Mouse (Mus musculus) urinary bladder, adult 2 months (tissue): ENCODE measurements around the gene Olfr1393. TPM values are rescaled to one million over a fixed set of nuclear protein-coding genes. Genes with fewer than 3 reads are reported as not detected.
"Not testable (repeated sequence)": the region's sequence is repeated elsewhere in the genome, so short reads cannot be mapped to it uniquely, and the experiment has no call there.

Experiments used
- DNase-seq: peaks from one replicate; pipeline ENCODE4 v3.0.0; 2022; ENCODE audit warnings: low spot score
- polyA plus RNA-seq: library from polyadenylated mRNA; depleted of rRNA; stranded (reverse); fragments of >200 nt; gene quantifications from 2 replicates; pipeline ENCODE4 v1.2.3, GENCODE M21; 2012

Gene Olfr1393
- polyA plus RNA-seq, 1 experiment = 0.12 TPM

- DNase-seq = peak; percentile 92
These were observed 27.4 kb upstream of the Olfr1393 start for GRCm38 (mm10) chr11:49250422-49251379.

- no peak for DNase-seq
These were observed 26.7 kb upstream of the Olfr1393 start for GRCm38 (mm10) chr11:49251380-49251761.

- no peak for DNase-seq
These were observed 26.1 kb upstream of the Olfr1393 start for GRCm38 (mm10) chr11:49252048-49252447.

- DNase-seq = no peak
These were observed 25.1 kb upstream of the Olfr1393 start for GRCm38 (mm10) chr11:49253035-49253434.

GRCm38 (mm10) chr11:49259296-49259695 is 18.8 kb upstream of the Olfr1393 start:
- no peak for DNase-seq

- DNase-seq = no peak
These were observed 18.3 kb upstream of the Olfr1393 start for GRCm38 (mm10) chr11:49259829-49260228.

- DNase-seq = no peak
These were observed 17.3 kb upstream of the Olfr1393 start for GRCm38 (mm10) chr11:49260598-49261312.

- DNase-seq = no peak
These were observed 16.7 kb upstream of the Olfr1393 start for GRCm38 (mm10) chr11:49261313-49261855.

- DNase-seq = no peak
These were observed 15.8 kb upstream of the Olfr1393 start for GRCm38 (mm10) chr11:49262286-49262685.

GRCm38 (mm10) chr11:49263149-49263548 is 15.0 kb upstream of the Olfr1393 start:
- DNase-seq = no peak

GRCm38 (mm10) chr11:49264081-49264480 is 14.0 kb upstream of the Olfr1393 start:
- DNase-seq = no peak

GRCm38 (mm10) chr11:49264622-49265021 is 13.5 kb upstream of the Olfr1393 start:
- DNase-seq = no peak

GRCm38 (mm10) chr11:49265101-49265500 is 13.0 kb upstream of the Olfr1393 start:
- DNase-seq = no peak

GRCm38 (mm10) chr11:49266671-49267070 is 11.4 kb upstream of the Olfr1393 start:
- DNase-seq = no peak

- DNase-seq = no peak
These were observed 10.8 kb upstream of the Olfr1393 start for GRCm38 (mm10) chr11:49267316-49267715.

- DNase-seq = no peak
These were observed 10.0 kb upstream of the Olfr1393 start for GRCm38 (mm10) chr11:49267970-49268579.

GRCm38 (mm10) chr11:49269761-49270160 is 8.3 kb upstream of the Olfr1393 start:
- no peak for DNase-seq

- no peak for DNase-seq
These were observed 7.7 kb upstream of the Olfr1393 start for GRCm38 (mm10) chr11:49270368-49270767.

- no peak for DNase-seq
These were observed 6.8 kb upstream of the Olfr1393 start for GRCm38 (mm10) chr11:49271334-49271733.

GRCm38 (mm10) chr11:49273834-49274519 is 4.1 kb upstream of the Olfr1393 start:
- no peak for DNase-seq

- not testable (repeated sequence) for DNase-seq
These were observed 6.9 kb downstream of the Olfr1393 start, which contains the start of gene Olfr1392 for GRCm38 (mm10) chr11:49284982-49285381. Gene Olfr1392, plus strand, starts transcription at chr11:49285282.
